Mouse (Mus musculus) spleen, adult 18-20 months (tissue): Measurements from ENCODE around the gene Mrpl39.

Source experiments
- DNase-seq, 2 experiments: peaks; one replicate each; pipeline ENCODE4 v3.0.0; 2022; ENCODE audit warnings: mixed read lengths in 2 of 2

Mrpl39 gene

DNA sequence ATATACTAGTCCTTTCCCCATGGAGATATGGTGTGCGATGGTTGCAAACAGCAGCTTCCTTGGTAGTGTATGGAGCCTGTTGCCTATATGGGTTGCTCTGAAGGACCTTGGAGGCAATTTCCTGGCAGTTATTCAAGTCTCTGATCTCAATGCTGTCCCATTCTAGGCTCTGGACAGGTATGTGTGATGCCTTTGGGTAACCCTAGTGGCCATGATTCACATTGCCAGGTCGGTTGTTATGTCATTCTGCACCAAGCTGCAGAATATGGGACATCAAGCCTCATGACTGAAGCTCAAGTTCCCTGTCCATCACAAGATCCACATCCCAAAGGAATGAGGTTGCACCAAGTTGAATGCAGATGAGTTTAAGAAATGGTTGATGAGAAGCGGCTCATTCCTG, 1.8 kb upstream of the Mrpl39 start:
- no peak for DNase-seq

DNA sequence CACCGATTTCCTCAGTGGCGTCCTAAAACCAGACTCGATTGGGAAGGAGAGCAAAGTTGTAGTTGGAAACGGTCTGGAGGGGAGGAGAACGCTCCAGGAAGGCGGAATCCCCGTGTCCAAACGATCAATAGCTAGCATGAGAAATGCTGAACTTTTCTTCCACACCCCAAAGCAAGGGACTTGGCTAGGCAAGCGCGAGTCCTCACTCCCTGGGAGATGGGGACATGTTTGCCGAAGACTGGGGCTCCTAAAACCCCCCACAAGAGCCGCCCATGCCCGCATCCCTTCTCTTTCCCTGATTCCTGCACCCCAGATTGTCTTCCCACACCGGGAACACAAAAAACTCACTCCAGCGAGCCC, 756 bp downstream of the Mrpl39 start:
- DNase-seq, result no peak

DNA sequence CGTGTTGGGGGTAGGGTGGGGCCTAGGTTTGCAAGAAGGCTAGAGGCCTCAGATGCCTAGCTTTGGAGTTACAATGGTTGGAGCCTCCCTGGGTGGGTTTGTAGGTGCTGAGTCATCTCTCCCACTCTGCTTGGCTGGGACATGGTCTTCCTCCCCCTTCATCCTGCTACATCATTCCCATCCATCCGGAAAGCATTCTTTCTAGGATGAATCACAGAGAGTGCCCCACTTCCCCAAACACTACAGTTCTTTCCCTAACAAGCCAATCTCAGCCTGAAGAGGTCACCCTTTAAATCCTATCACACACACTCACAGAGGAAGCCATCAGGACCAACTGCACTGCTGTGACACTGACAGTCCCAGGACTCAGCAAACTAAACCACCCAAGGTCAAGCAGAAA, 14.9 kb downstream of the Mrpl39 start:
- DNase-seq, result no peak

DNA sequence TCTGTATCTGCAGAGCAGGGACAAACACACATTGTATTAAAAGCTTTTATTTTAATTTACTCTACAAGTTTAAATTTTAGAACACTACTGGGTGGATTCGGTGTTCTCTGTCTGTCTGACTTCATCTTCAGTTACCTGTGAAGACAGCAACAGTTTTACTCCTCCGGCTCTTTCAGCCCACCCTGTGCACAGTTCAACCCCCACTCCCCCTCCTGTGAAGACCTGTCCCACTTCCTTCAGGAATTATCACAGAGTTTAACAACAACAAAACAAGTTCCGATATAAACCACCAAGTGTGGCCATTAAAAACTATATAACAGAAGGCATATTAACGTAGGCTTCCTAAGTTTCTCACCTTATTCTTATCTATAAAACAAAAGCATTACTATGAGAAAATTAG, 17.3 kb downstream of the Mrpl39 start:
- DNase-seq, result no peak

DNA sequence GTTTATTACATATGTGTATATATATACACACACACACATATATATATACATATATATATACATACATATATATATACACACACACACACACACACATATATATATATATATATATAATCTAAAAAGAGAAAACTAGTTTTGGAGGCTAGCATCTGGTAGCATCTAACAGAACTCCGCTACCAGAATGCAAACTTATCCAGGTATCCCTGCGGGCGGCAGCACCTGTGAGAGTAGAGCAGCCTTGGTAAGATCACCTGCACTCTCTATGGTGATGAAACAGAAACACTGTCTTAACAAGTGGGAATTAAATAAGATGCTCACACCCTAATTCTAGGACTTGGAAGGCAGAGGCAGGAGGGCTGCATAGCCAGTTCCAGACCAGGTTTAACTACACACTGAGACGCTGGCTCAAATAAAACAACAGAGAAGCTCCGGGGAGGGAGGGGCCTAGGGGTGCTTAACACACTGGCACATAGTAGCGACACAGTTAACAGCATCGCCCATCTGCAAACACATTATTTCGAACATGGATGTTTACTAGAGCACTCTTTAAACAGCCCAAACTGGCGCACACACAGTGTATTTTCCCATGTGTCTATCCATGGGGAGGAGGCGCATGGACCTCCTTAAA, 17.8 kb downstream of the Mrpl39 start:
- no peak for DNase-seq

DNA sequence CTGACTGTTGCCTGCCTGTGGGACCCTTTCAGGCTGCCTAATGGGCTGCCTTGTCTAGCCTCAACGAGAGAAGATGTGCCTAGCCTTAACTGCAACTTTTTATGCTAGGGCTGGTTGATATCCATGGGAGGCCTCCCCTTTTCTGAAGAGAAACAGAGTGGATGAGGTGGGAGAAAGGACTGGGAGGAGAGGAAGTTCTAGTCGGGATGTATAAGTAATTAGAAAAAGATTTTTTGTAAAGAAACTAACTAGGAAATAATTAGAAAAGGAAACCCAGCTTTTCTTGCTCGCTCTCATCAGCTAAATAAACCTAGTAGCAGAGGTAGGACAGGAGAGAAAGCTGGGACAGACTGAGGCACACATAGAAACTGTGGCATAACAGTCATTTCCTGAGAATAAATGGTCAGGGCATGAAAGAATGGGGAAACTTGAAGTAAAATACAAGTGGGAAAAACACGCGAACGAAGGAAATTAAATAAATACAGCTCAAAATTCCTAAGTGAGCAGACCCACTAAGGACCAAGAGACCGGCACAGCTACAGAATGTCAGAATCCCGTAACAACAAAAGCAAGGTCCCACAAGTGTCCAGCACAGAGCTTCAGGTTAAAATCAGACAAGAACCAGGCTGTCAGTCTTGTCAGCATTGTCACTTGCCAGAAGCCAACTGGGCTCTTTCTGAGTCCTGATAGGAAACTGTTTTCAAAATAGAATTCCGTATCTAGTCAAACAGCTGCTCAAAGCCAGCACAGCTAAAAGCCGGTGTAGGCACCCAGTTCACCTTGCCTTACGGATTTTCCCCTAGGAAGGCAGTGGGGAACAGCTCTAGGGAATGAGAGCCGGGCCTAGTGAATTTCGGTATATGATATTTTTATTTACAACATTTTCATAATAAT, 18.6 kb downstream of the Mrpl39 start:
- no peak for DNase-seq

DNA sequence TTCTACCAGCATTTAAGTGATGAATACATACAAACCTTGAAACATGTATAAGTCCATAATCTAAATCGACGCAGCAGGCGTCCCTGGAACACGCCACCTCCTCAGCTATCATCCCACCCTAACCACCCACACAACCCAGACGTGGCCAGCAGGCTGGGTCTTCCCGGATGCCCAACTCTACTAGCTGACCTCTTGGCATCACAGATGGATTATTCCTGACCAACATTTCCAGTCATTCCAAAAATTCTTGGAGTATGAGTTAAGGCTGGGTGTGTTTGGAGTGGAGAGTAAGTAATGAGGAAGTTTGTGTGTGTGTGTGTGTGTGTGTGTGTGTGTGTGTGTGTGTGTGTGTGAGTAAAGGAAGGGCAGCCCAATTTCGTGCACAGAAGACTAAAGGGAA, 19.3 kb downstream of the Mrpl39 start:
- no peak for DNase-seq

DNA sequence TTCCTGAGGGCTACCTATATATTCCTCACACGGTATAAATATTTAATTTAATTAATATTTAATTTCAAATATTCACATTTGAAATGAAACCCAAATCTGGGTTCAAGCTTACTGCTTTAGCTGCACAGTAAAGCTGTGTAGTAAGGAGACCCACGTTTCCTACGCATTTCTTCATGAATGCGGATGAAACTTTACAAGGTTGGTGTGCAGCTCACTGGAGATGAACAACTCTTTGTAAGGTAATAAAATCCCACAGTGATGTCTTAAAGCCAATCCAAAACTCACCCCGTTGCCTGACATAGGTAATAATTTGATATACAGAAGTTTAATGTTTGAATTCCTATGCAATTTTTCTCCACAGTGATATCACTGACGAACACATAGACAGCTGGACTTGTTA, 20.6 kb downstream of the Mrpl39 start:
- DNase-seq, result no peak

DNA sequence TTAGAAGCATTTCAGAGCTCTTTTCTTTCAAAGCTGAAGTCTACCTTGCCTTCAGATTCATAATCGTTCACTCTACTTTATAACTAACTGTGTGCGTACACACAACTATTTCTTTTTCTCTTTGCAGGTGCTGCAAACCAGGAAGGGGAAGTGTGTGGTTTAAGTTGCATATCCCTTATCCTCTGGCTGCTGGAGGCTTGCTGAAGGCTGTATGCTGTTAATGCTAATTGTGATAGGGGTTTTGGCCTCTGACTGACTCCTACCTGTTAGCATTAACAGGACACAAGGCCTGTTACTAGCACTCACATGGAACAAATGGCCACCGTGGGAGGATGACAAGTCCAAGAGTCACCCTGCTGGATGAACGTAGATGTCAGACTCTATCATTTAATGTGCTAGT, 21.6 kb downstream of the Mrpl39 start:
- DNase-seq, result no peak

DNA sequence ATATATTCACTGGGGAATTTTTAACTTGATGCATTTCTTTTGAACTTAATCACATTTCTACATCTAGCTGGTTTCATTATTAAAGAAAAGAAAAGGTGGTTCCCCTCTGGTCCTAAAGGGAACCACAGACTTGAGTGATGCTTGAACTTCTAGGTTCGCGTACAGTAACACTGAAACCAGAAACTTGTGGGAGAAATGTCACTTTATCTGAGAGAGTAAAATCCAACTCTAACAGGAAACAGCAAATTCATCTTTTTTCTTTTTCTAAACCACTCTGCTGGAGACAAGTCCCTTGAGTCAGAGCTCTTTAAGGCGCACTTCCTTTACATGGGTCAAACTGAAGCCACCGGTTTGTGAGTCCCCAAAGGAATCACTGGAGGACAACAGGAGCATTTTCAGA, 22.4 kb downstream of the Mrpl39 start:
- DNase-seq, result no peak

DNA sequence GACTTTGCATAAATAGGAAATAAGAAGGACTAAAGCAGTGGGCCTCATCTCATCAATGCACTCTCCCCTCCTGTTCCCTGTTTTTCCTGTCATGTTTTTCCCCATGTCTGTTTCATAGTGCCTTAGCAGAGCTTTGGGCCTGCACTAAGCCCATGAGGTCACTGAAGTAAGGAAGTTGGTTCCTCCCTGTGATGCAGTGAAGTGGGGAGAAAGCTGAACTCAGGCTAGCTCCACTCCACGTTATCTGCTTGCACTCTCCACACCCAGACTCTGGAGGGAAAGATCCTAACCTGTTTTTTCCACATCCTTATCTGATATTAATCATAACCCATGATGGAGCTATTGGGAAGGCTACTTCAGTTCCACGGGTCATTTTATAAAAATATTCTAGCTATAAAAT, 26.9 kb downstream of the Mrpl39 start:
- no peak for DNase-seq

DNA sequence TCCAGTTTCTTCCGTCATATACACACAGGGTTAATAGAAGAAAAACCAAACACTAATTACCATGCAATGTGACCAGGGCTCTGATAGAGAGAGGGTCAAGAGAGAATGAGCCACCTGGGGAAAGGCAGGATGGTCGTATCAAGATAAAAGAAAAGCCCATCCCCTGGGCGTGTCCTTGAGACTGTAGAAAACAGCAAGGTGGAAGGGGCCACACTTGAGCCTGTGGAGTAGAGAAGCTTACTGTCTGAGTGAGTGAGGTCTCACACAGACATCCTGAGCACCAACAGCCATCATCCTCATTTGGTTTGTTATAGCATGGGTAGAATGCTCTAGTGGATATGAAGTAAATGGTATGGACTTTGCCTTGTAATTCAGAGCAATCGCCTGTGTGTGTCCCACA, 27.7 kb downstream of the Mrpl39 start:
- no peak for DNase-seq

DNA sequence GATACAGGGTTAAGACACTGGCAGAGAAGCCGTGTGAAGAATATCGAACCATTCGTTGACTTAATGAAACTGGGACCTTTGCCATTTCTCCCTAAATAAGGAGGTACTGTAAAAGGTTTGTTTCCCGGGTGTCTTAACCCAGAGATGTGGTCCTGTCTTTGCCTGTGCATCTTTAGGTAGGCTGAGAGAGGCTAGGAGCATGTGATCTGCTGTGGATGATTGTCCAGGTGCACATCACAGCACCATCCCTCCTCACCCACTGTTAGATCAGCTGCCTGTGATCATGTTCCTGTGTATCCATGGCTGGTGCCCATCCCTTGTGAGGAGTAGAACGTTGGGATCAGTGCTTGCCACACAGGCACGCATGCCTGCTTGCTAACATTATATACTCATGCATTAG, 29.0 kb downstream of the Mrpl39 start:
- DNase-seq, result no peak

DNA sequence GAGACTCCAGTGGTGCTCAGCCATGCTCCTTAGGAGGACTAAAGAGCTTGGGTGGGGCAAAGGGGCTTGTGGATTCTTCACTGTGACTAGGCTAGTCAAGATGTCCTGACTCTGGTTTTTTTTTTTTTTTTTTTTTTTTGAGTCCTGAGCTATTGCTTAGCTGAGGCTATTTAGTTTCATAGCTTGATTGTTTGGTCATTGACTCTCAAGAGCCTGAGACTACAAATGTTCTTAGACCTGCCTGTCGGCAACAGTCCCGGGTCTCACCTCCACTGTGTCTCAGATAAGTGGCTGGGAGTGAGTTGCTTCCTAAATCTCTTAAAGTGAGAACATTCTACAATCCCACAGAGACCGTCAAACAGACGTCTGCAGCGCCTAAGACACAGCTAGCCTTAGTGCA, 30.0 kb downstream of the Mrpl39 start:
- DNase-seq, result no peak

DNA sequence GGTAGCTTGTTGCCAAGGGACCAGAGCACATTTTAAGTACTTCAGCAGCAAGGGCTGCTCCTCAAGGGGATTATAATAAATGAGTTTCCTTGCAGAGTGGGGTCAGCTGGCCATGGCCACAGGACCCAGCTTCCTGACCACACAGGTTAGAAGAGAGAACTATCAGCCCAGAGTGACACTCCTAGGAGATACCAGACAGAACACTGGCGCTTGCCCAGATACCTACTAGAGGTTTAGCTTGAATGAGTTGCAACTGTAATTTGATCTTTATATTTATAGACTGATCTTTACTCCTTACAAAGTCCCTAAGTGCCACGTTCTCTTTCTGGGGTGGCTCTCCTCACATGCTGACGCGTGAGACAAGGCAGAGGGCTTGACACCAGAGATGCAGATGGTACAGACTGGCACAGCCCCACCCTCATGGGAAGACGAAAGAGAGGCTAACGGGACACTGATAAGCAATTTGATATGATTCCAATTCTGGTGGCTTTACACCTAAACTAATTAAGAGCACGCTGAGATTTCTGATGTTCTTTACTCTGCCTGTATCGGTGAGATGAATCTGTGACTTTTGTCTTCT, 30.8 kb downstream of the Mrpl39 start:
- DNase-seq, result no peak

DNA sequence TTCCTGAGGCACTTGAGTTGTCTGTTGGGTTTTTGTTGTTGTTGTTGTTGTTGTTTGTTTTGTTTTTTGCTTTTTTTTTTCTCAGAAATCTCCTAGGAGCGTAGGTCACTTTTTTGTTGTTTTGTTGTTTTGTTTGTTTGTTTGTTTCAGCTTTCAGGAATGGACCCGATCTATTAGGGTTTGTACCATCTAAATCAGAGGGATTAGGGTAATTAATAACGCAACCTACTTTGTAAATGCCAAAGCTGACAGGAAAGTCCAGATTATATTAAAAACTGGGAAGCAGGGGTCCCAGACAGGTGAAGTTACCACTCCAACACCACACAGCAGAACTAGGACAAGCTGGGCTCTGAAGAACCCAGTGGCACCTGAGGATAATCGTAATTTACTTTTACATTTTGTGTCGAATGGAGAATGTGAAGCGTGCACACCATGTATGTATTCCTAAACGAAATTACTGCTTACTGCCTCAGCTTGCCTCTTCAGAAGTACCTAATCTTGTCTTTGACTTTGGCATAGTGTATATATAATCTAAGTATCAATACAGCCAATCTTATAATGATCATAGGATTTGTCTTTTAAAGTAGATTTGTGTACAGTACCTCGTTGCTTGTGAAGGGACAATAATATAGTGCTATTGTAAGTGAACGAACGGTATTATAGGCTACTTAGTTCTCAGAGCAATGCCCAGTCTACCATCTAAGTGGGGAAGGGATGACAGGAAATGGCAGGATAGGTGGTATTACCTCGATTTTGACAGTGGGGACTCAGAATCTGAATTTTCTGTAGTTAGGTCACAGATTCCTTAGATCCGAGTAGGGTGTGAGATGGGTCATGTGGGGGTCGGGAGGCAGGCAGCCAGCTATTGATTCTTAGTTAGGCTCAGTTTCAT, 31.5 kb downstream of the Mrpl39 start:
- DNase-seq, result no peak

DNA sequence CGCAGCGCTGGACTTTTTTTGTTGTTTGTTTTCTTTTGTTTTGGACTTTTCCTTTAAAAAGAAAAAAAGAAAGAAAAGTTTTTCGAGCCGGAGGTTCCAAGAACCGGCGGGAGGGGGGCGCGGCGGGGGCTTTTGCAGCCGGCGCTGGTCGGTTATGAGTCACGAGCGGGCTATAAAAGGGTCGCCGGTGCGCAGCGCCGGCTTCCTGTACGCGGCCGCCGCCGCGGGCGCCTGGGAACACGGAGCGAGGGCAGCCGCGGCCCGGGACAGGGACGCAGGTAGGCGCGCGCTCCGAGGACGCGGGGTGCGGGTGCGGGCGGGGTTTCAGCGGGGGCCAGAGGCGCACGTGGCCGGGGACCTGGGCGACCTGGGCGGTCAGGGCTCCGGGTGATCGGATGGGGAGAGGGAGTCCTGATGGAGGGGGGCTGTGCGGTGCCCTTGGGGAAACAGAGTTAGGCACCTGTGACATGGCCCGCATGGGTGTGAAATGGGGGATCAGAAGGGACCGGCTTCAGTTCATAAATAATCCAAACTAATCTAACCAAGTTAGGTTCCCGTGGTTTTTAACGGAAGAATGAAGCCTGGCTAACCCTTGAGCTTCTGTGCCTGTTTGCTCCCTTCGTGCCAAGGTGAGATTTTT, 32.3 kb downstream of the Mrpl39 start:
- DNase-seq, result peak; percentile 50 to 65

DNA sequence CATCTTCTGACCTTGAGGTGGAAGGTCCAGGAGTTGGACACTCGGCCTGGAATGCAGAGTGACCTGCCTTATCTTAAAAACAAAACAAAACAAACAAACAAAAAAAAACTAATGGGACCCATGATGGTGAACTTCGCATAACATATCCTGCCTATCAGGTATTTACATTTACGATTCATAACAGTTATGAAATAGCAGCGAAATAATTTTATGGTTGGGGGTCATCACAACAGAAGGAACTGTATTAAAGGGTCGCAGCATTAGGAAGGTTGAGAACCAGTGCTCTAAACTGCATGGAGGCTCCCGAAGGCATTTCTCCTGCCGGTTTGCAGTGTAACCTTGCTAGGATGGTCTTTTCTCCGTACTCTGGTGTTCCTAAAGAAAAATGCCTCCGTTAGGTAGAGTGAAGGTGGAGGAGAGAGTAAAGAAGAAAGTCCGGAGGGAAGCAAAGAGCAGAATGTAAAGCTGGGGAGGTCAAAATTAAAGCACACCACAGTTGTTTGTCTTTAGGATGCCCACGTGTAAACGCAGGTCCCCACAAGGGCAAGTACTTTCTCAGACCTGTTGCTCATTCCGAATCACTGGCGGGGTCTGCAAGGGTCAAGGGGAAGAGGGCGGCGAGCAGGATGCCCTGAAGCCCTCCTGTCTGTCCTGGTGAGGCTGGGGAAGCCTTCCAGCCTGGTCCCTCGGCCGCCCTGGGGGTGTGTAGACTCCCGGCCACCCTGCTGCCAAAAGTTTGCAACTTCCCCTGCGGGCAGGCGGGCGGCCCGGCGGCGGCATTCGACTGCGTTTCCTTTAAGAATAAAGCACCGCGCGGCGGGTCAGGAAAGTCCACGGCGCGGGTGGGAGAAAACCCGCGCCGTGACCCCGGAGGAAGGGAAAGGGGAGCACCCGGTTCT, 33.1 kb downstream of the Mrpl39 start:
- DNase-seq, result peak; percentile 32 to 57

DNA sequence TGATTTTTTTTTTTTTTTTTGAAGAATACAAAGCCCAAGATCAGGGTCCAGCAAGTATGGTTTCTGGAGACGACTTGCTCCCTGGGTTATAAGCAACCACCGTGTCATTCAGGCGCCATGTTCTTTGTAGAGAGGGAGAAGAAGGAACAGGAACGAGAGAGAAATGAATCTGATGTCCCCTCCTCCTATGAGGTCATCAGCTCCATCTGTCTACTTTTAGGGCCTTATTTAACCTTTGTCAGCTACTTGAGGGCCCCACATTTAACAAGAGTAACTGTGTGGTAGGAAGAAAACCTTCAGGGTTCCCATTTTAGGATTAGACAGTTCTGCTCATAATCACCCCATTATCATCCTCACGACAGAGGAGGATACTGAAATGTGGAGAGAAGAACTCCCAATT, 34.5 kb downstream of the Mrpl39 start:
- DNase-seq, result no peak

DNA sequence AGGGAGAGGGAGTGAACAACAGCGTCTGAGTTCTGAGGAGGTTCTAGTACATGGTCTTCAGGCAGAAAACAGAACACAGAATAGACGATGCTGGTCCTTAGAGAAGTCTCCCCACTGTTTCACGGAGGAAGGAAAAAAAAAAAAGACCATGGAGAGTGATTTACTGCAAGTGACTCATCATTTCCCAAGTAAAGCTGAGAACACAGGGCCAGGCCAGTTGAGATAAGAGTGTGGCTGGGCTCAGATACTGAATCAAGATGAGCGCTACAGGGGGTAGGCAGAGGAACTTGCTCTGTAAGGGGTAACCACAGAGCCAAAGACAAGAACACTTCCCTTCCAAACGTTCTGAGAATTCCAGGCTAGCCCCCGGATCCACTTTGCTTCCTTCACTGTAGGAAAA, 36.8 kb downstream of the Mrpl39 start:
- DNase-seq, result no peak

DNA sequence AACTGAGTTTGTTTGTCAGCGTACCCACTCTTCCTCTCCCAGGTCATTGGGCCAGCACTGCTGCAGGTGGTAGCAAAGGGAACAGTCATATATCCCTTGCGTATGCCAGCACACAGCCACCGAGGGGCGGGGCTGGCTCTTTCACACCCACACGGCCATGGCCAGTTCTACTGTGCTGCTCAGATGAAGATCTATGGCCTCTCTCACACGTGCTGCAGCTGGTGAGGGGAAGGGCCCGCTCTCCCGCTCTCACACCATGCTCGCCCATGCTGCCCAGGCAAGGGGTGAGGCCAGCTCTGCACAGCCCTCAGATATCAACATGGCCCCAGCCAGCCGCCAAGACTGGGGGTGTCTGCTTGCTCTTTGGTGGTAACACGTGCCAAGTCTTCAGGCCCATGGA, 39.4 kb downstream of the Mrpl39 start:
- no peak for DNase-seq

DNA sequence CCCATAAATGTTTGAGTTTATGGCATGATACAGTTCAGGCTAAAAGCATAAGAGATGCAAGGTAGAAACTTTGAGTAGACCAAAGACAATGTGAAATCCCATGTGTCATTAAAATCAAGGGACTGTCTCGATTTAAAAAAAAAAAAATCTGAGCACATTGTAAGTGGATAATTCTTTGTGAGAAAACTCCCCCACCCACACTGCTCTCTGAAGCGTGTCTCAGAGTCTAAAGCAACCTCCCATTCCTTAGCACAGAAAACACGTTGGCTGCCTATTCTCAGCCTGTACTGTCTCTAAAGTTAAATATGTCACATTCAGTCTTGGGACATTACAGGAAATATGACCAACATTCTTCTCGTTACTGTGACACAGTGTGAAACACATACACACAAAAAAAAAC, 53.6 kb downstream of the Mrpl39 start:
- no peak for DNase-seq
